Mouse (Mus musculus): Measurements from ENCODE around the gene Myo1c.
A peak's percentile ranks its signal among the peaks of the same experiment; 100 is the strongest.
"Not testable (repeated sequence)": the region's sequence is repeated elsewhere in the genome, so short reads cannot be mapped to it uniquely, and the experiment has no call there.

Gene Myo1c

DNA sequence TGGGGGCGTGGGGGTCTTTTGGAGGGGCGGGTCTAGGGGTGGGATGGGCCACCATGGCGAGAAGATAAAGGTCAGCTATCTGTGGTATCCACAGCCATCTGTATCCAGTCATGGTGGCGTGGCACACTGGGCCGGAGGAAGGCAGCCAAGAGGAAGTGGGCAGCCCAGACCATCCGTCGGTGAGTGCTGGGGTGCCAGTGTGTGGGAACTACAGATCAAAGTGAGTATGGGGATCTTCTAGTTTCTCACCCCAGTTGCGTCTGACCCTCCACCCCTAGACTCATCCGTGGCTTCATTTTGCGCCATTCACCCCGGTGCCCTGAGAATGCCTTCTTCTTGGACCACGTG is 19.5 kb downstream of the Myo1c start:
- DNase-seq, result no peak

DNA sequence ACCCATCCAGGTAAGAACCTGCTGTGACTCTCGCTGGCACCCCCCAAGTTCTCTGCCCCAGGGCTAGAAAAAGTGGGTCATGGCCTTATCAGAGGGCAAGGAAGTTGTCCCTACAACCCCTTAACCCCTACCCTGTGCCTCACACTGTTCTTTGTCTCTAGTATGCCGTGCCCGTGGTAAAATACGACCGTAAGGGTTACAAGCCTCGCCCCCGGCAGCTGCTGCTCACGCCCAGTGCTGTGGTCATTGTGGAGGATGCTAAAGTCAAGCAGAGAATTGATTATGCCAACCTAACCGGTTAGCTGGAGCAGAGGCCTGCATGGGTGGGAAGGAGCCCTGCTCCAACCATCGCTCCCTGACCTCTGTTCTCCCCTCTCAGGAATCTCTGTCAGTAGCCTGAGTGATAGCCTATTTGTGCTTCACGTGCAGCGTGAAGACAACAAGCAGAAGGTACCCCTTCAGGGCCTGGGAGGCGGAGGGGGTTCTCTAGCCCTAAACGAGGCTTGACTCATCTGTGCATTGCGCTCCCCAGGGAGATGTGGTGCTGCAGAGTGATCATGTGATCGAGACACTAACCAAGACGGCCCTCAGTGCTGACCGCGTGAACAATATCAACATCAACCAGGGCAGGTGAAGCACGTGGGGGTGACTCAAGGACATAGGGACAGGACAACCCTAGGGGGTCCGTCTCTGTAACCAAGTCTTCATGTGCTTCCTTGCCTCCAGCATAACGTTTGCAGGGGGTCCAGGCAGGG is 21.3 kb downstream of the Myo1c start:
- no peak for DNase-seq

DNA sequence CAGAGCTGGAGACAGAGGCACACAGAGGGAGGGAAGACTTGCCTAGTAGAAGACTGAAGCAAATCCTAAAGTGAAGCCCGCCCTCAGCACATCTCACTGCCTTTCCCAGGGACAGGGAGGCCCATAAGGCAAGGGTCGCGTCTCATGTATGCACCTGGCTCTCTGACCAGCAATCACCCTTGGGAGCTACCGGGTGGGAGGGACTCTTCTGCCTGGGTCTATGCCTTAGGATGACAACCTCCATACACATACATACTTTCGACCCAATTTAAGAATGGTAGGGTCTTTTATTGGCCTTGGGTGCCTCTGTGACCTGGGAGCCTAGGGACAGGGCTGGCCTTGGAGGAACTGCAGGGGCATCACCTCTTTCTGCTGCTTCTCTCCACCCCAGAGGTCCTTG is 23.1 kb downstream of the Myo1c start:
- DNase-seq, result no peak

DNA sequence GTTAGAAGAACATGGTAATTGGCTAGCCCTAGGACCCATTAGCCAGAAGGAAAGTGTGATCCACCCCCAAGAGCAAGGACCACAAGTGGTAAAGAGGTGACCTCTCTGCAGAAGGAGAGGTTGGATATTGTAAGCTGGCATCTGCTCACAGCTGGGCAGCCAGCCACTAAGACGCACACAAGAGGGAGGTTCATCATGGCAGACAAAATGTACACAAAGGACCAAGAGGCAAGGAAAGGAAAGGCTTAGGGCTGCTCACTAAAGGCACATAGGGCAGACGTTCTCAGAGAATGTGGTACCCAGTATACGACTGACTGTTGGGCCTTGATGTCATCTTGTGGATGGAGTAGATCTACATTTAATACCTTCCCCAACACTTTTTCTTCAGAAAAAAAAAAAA is 24.6 kb downstream of the Myo1c start:
- DNase-seq, result no peak

DNA sequence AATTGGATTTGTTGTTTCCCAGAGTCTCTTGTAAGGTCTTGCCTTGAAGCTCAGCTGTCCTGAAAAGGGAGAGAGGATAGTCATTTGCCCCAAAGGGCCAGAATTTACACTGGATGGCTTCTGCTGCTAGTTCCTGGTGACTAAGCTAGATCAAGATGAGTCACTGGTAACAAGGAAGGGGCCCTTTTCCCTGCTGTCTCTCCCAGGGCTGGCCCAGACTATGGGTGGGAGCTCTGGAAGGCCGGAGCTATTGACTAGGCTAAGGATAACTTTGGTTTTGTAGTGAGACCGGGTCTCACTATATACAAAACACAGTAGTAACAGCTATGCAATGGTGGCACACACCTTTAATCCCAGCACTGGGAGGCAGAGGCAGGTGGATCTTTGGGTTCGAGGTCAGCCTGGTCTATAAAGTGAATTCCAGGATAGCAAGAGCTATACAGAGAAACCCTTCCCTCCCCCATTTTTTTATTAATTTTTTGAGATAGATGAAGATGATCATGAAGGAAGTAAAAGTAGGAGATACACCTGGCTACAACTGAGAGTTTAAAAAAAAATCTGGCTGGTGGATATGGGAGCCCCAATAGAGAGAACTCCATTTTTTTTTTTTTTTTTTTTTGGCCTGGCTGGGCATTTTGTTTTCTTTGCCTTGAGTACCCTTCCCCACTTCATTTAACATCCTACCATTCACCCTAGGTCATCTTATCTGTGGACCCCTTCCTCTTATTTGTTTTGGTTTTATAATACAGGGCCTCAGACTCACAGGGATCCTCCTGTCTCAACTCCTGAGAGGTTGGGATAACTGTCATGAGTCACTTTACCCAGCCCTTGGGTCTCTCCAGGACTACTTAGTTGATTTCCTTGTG is 27.8 kb downstream of the Myo1c start:
- DNase-seq, result no peak

DNA sequence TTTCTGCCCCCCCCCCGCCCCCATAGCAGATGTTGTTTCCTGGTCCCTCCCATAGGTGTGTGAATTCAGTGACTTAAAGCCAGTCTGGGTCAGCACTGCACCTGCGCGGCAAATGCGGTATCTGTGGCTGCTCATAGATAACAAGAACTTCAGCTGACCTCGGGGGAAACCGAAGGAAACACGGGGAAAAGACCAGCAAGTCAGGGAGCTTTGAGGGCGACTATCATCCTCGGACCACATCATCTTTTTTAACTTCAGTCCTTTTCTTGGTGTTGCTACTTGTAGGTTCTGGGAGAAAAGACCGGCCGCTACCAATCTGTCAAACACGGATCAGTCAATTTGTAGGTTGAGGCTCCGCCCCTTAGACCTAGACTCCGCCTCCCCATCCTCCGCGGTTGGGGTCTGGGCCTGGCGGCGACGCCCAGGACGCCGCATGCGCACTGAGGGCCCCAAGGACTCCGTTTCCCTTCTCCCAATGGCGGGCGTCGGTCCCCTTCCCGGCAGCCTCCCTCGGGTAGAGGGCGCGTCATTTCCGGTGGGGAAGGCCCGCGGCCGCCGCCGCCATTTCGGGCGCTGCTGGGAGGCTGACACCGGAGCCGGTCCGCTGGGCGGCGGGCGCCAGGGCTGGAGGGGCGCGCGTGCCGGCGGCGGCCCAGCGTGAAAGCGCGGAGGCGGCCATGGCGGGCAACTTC is 28.6 kb downstream of the Myo1c start, which contains the start of gene Crk:
Gene Crk (plus strand): TSS at position 513 of the 692 bp plus-strand sequence.
- DNase-seq, result peak; percentile 99

DNA sequence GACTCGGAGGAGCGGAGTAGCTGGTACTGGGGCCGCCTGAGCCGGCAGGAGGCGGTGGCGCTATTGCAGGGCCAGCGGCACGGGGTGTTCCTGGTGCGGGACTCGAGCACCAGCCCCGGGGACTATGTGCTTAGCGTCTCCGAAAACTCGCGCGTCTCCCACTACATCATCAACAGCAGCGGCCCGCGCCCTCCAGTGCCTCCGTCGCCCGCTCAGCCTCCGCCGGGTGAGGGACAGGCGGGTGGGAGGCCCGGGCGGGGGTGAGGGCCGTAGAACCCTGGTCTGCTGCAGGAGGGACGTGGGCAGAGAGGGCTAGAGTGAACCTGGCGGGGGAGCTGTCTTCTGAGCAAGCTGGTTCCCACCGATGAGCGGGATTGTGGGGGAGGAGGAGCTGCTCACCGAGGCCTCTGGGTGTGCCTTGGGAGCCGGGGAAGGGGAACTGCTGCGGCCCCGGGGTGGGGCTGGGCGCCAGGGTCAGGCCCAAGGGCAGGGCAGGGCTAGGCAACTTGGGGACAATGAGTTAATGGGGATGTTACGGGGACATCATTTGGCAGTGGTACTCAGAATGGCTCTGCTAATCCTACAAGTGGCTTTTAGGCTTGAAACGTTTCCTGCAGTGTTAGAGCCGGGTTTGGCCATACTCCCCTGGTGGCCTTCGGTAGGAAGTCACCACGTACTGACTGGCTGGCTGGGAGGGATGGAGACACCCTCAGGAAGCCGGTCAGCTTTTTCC is 29.3 kb downstream of the Myo1c start:
- DNase-seq, result peak; percentile 70

DNA sequence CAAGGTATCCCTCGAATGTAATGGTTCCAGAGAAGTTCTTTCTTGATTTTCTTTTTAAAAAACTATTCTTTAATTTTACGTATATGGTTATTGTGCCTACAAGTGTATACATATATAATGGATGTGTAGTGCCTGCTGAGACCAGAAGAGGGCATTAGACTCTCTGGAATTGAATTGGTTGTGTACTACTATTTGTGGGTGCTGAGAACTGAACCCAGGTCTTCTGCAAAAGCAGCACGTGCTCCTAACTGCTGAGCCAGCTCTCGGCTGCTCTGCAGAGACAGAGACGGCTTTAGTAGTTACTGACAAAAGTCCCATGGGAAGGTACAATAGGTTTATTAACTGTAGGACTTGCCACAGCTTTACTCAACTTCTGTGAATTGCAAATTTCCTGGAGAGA is 34.2 kb downstream of the Myo1c start:
- no peak for DNase-seq

DNA sequence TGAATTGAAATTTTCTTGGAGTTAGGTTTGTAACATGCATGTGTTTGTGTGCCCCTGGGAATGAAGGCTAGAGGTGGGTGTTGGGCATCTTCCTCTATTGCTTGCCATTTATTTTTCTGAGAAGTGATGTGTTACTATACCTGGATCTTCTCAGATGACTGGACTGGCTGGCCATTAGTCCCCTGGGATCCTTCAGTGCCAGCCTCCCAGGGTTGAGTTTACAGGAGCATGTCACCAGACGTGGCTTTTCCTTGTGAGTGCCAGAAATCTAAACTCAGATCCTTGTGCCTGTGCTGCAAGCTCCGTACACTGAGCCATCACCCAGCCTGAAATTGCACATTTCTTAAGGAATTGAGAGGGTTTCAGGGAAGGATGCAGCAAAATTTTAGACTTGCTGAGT is 34.7 kb downstream of the Myo1c start:
- DNase-seq, result no peak

DNA sequence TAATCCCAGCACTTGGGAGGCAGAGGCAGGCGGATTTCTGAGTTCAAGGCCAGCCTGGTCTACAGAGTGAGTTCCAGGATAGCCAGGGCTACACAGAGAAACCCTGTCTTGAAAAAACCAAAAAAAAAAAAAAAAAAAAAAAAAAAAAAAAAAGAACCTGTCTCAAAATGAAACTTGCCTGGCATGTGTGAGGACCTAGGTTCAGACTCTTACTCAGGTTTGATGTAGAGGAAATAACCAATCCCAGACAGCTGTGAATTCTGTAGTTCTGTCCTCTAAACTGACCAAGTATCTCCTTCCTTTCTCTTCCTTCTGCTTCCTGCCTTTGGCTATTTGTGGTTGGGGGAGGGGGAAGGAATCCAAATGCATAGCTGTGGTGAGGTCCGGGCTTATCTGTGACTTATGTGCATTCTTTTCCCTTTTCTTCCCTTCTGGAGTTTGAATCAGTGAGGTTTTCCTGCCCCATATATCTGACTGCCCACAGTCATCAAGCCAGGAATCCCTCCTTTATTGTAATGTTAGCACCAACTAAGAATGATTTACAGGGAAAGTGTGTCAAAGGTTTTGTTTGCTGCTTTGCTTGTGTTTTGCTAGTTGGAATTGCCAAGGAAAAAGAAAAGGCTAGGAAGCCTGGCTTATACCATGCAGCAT is 37.2 kb downstream of the Myo1c start:
- no peak for DNase-seq

DNA sequence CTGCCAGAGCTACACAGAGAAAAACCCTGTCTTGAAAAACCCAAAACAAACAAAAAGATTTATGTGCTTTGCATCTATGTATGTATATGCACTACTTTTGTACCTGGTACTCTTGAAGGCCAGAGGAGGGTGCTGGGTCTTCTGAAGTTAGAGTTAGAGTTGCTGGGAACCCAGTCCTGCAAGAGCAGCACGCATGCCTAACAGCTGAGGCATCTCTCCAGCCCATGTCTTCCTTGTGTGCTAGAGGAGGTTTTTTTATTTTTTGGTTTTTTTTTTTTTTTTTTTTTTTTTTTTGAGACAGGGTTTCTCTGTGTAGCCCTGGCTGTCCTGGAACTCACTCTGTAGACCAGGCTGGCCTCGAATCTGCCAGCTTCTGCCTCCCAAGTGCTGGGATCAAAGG is 37.8 kb downstream of the Myo1c start:
- no peak for DNase-seq

DNA sequence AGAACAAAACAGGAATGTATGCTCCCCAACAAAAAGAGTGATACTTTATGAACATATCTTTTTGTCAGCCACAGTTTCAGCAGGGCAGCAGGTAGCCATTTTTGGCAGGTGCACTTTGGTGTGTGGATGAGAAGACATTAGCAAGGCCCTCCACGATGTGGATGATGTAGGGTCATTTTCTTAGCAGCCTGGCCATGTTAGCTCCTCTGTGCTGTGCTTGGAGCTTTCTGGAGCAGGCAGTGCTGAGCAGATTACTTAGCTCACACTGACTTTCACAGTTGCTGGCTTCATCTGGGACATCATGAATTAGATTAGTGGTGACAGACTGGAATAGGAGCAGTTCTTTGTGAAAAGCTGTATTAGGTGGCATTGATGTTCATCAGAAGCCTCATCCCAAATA is 39.7 kb downstream of the Myo1c start:
- no peak for DNase-seq

DNA sequence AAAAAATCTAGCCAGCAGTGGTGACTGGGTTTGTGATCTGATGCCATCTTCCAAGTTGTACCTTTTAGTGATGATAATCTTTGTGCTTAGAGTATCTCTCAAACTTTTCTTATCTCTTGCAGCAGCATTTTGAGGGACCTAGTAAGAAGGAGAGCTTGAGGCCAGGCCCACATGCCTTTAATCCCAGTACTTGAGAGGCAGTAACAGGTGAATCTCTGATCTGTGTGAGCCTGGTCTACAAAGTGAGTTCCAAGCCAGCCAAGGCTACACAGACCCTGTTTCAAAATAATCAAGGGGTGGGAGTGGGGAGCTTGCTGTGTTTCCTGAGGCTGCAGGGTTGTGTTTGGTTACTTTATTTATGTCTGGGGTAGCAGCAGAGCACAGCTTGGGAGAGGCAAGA is 40.7 kb downstream of the Myo1c start:
- no peak for DNase-seq

DNA sequence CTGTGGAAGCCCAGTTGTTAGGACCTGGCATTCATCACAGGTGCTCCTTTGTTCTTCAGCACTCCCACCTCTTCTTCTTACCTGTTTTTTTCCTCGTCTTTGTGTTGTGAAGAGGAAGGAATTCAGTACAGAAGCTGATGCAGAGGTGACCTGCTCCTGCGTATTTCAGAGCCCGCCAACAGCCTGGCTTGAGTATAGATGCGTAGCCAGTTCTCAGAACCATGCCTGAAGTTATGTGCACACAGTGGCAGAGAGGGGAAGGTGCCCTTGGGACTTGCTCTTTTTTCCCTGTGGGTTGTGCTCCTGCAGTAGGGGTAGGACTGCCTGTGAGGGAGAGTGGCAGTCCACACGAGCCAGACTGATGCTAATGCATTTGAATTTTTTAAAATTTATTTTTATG is 43.3 kb downstream of the Myo1c start:
- no peak for DNase-seq

DNA sequence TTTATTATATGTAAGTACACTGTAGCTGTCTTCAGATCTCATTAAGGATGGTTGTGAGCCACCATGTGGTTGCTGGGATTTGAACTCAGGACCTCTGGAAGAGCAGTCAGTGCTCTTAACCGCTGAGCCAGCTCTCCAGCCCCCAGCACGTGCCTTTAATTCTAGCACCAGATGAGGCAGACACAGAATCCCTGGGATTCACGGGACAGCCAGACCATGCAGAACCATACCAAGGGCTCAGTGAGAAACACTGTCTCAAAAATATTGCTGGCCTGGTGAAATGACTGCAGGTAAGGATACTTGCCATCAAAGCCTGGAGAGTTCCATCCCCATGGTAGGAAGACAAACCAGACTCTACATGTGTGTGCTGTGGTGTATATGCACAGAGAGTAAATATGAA is 47.2 kb downstream of the Myo1c start:
- DNase-seq, result not testable (repeated sequence)

DNA sequence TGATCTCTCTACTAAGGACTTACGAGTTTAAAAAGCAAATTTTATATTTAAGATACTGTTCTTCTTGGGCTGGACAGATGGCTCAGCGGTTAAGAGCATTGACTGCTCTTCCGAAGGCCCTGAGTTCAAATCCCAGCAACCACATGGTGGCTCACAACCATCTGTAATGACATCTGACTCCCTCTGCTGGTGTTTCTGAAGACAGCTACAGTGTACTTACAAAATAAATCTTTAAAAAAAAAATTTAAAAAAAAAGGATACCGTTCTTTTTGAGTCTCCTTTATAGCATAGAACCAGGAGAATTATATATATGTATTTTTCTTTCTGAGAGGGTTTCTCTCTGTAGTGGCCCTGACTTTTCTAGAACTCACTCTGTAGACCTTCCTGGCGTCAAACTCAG is 50.3 kb downstream of the Myo1c start:
- DNase-seq, result no peak

DNA sequence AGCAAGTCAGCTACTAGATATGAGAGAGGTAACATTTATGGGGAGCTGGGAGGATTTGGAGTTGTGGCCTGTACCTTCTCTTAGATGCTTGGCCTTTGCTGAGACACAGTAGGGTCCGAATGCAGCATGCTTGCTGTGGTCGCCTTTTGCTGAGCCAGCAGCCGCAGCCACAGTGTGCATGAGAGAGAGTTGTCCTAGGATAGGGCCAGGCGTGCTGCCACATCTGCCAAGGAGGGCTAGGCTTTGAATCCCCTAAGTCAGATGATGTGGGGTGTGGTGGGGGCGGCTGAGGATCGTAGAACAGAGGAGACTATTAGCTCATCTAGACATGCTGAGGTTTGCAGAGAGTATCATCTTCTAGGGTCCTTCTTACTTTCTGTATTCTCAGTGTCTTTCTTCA is 52.5 kb downstream of the Myo1c start:
- DNase-seq, result no peak

DNA sequence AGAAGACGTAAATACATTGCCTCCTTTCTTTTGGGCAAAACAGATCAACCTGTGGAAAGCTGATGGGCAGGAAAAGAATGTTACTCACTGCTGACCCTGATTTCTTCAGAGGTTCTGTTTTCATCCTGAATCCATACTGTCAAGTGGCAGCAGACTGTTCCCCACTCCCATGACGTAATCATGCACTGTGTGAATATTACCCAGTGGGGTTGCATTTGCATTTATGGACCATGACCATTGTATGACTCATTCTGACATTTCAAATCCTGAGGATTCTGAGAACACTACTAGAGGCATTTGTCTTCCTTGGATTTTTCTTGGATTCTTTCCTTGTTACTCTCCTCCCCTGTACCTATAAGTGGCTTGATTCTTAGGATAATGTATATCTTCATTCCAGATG is 53.4 kb downstream of the Myo1c start:
- DNase-seq, result no peak

DNA sequence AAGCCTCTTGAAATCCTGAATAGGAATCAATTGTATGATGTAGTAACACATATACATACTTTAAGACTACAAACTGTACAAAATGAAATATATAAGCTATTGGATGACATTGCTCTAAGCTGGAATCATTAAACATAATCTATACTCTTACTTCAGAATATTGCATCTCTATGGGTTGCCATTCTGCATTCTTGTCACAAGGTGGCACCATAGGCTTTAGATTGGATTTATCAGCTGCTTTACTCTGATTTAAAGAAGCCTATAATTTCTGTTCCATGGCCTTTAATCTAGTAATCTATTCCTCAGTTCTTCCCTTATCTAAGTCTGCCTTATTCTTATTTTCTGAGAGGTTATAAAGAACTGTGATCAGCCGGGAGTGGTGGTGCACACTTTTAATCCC is 63.6 kb downstream of the Myo1c start:
- no peak for DNase-seq

DNA sequence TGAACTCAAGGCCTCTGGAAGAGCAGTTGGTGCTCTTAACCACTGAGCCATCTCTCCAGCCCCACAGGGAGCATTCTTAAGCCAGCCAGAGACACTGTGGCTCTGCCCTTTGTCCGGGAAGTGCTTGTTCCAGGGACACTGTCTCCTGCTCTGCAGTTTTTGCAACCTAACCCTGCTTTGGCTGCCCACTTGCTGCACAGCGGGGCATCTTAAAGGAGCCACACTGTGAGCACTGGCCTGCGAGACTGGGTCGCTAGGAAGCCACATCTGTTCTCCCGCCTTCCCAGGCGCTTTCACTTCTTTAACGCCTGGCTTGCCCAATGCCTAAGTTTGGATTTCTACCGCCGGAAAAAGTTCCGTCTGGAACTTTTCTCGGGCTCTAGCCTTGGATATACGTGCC is 65.3 kb downstream of the Myo1c start:
- peak; percentile 21 for DNase-seq

DNA sequence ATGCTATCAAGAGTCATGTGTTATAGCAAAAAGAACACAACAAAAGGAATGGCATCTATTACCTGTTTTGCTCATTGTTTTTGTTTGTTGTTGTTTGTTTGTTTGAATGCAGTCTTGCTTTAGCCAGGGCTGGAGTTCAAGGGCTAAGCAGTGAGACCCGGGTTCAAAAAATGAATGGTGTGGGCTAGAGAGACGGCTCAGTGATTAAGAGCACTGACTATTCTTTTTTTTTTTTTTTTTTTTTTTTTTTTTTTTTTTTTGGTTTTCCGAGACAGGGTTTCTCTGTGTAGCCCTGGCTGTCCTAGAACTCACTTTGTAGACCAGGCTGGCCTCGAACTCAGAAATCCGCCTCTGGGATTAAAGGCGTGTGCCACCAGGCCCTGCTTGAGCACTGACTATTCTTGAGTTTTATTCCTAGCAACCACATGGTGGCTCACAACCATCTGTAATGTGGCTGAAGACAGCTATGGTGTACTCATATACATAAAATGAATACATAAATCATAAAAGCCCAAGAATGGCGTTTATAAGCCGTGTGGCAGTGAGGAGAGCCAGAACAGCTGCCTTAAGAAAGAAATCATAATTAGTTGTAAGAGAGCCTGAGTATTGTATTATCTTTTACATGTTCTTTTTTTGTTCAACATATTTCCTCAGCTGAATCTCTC is 66.5 kb downstream of the Myo1c start:
- no peak for DNase-seq

DNA sequence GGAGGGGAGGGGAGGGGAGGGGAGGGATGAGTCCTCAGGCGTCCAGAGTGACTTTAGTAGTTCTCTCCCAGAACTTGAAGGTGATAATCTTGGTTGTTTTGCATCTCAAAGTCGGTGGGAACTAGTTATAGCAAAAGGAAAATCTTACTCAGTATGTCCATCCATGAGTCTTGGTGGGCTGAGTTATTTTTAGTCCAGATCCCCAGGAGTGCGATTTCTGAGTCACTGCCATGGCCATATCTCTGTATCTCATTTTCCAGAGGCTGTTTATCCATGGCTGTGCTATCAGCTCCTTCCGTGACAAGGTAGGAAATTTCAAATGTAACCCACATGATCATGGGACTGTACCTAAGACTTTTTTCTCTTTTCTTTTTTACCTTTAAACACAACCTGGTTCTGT is 72.0 kb downstream of the Myo1c start:
- DNase-seq, result no peak
